Mouse (Mus musculus): ENCODE results near the gene Krtap1-5.

GRCm38 (mm10) chr11:99573164-99573563 lies 7.7 kb downstream of the Krtap1-5 start:
- TF ChIP-seq CTCF (conservative IDR thresholded peaks at IDR 0.05; ENCODE audit: insufficient read depth, insufficient read length, low read depth, low read length) (no peak), POLR2A (IDR thresholded peaks at IDR 0.05; ENCODE audit: low read depth, low read length) (no peak)

Measured in kidney, adult 2 months (tissue).